Mouse (Mus musculus) lung, embryonic 16.5 days (tissue): ENCODE measurements around the gene Coq8a. TPM values are rescaled to one million over a fixed set of nuclear protein-coding genes. Genes with fewer than 3 reads are reported as not detected.

Source experiments
- ATAC-seq: fragments of 200-750 bp; cut with Nextera tagmentation; 2 replicates; pipeline ENCODE4 v1.8.0; 2017; ENCODE audit warnings: low read depth, mild to moderate bottlenecking, moderate library complexity
- H3K27ac ChIP-seq: fragments of 300-500 bp; sonication (generic); 2 replicates; pipeline ENCODE4 v1.5.1; 2014; ENCODE audit warnings: mild to moderate bottlenecking, control low read depth, low read length
- H3K27me3 ChIP-seq: fragments of 300-500 bp; sonication (generic); 2 replicates; pipeline ENCODE4 v1.6.1; 2014; ENCODE audit warnings: low read depth, low read length, mixed read lengths; ENCODE audit not compliant: control insufficient read depth, insufficient read depth
- H3K36me3 ChIP-seq: fragments of 300-500 bp; sonication (generic); 2 replicates; pipeline ENCODE4 v1.6.1; 2014; ENCODE audit warnings: low read length; ENCODE audit not compliant: control insufficient read depth, insufficient read depth
- H3K4me1 ChIP-seq: fragments of 300-500 bp; sonication (generic); replicated peaks from 2 replicates; pipeline ENCODE4 v1.6.1; 2014; ENCODE audit warnings: low read length, mixed read lengths; ENCODE audit not compliant: control insufficient read depth, insufficient read depth
- H3K4me2 ChIP-seq: fragments of 300-500 bp; sonication (generic); 2 replicates; pipeline ENCODE4 v1.6.1; 2014; ENCODE audit warnings: low read depth, low read length, control low read depth
- H3K4me3 ChIP-seq: fragments of 300-500 bp; sonication (generic); 2 replicates; pipeline ENCODE4 v1.5.1; 2014; ENCODE audit warnings: mild to moderate bottlenecking, low read length, control low read depth
- H3K9ac ChIP-seq: fragments of 300-500 bp; sonication (generic); 2 replicates; pipeline ENCODE4 v1.6.1; 2014; ENCODE audit warnings: low read length, control low read depth
- H3K9me3 ChIP-seq: fragments of 300-500 bp; sonication (generic); 2 replicates; pipeline ENCODE4 v1.6.1; 2016; ENCODE audit warnings: low read length; ENCODE audit not compliant: control insufficient read depth
- WGBS: fragments of 180-500 bp; shearing (Covaris S2); extraction: QIAGEN DNeasy Blood & Tissue Kit; methylation state at CpG from one replicate; pipeline ENCODE4 v1.1.7; 2014; 5-methylcytosine and 5-hydroxymethylcytosine counted together
- polyA plus RNA-seq: library from polyadenylated mRNA; unstranded; fragments of >200 nt; fragmentation: Nextera tagmentation; extraction: Ambion mirVana; gene quantifications from 2 replicates; pipeline ENCODE4 v1.2.1, GENCODE M21; 2015

Coq8a gene
- polyA plus RNA-seq, 1 experiment from 2014 or later = 11.2 TPM

DNA sequence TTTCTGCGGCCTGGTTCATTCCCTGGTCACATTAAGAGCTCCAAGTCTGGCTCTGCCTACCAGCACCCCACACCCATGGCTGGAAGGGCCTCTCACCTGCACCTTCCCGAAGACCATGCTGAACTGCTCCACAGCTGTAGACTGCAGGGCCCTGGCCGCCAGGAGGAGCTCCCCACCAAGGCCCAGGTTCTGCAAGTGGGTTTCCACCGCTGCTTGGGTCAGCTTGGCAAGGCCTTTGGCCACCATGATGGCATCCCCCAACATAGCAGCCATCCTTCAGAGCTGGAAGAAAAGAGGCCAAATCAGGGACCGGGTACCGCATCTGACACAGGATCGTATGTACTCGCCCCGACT lies 17.5 kb downstream of the Coq8a start:
- Histone ChIP-seq H3K27ac (no peak overlapping the region), H3K36me3 (no peaks in the 10 kb centered on the region), H3K4me1 (no peaks in the 10 kb centered on the region), H3K4me2 (no peak overlapping the region), H3K27me3 (no peaks in the 10 kb centered on the region), H3K9ac (no peak overlapping the region), H3K4me3 (no peak overlapping the region), H3K9me3 (no peaks in the 10 kb centered on the region)
- no peak for ATAC-seq
- WGBS = 82% methylated on average over 9 of the region's 9 CpGs

DNA sequence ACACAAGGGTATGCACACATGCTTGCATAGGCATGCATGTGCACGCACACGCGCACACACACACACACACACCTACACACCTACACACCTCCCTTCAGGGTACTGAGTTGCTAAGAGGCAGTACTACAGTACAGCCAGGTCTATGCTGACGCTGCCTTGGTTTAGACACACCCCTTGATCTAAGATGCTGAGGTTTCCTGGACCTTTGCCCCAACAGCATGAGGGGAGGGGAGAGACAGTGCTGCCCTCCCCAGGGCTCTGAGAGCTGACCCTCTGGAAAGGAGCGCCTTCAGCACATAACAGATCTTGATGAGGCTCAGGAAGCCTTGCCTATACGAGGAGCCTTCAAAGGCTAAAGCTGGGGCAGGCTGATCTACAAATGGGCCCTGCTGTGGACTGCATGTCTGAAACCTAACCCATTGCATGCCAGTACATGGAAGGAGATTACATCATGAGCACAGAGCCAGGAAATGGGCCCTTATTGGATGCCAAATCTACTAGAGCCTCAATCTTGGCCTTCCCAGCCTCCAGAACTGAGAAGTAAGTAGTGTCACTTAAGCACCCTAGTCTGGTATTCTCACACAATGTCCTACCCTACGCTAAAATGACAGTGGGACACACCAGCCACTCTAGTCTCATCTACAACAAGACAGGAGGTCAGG lies 18.0 kb downstream of the Coq8a start:
- H3K4me2 ChIP-seq = no peak overlapping the region
- no peak overlapping the region for H3K4me3 ChIP-seq
- no peaks in the 10 kb centered on the region for H3K4me1 ChIP-seq
- H3K27me3 ChIP-seq = no peaks in the 10 kb centered on the region
- H3K9ac ChIP-seq = no peak overlapping the region
- 80% methylated on average over 7 of the region's 7 CpGs for WGBS
- no peak for ATAC-seq
- H3K9me3 ChIP-seq = no peaks in the 10 kb centered on the region
- no peaks in the 10 kb centered on the region for H3K36me3 ChIP-seq
- no peak overlapping the region for H3K27ac ChIP-seq

DNA sequence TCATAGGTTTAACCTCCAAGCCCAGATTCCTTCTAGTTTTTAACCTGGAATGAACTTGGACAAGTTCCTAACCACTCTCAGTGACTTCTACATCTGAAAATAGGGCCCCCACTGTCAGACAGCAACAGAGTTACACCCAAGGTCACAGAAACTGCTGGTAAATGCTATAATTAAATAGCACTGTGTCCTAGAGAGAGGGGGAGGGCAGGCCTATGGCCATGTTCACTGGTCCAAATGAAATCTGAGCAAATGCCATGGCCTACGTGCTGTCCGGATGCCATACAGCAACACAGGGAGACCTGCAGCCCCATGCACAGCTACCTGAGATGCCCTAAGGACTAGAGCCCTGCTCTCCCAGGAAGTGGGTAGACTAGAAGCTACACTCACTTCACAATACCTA lies 19.6 kb downstream of the Coq8a start:
- WGBS = 84% methylated on average over 2 of the region's 2 CpGs
- H3K9ac ChIP-seq = no peak overlapping the region
- no peak for ATAC-seq
- no peak overlapping the region for H3K4me2 ChIP-seq
- H3K4me3 ChIP-seq = no peak overlapping the region
- no peaks in the 10 kb centered on the region for H3K36me3 ChIP-seq
- H3K9me3 ChIP-seq = no peaks in the 10 kb centered on the region
- no peaks in the 10 kb centered on the region for H3K4me1 ChIP-seq
- H3K27me3 ChIP-seq = no peaks in the 10 kb centered on the region
- H3K27ac ChIP-seq = no peak overlapping the region

DNA sequence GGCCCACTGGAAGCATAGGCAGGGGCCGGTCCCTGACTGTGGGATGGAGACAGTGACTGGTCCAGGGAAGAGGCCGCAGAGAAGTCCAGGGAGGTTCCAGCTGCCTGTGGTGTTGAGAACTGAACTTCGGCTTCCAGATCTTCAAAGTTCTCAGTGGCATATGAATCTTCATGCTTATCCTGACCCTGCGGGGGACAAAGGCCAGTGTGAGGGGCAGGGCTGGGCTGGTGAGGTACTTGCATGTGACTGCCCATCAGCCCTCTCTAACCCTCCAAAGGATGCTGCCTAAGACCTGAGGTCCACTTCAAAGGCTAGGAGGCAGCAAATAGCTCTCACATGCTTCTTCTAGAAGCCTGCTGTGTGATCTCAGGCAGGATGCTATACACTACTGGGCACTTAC lies 20.3 kb downstream of the Coq8a start:
- Histone ChIP-seq H3K4me3 (no peak overlapping the region), H3K27me3 (no peaks in the 10 kb centered on the region), H3K27ac (no peak overlapping the region), H3K9ac (no peak overlapping the region), H3K4me1 (no peaks in the 10 kb centered on the region), H3K36me3 (no peaks in the 10 kb centered on the region), H3K4me2 (no peak overlapping the region), H3K9me3 (no peaks in the 10 kb centered on the region)
- ATAC-seq = no peak
- 96% methylated on average over 4 of the region's 4 CpGs for WGBS

DNA sequence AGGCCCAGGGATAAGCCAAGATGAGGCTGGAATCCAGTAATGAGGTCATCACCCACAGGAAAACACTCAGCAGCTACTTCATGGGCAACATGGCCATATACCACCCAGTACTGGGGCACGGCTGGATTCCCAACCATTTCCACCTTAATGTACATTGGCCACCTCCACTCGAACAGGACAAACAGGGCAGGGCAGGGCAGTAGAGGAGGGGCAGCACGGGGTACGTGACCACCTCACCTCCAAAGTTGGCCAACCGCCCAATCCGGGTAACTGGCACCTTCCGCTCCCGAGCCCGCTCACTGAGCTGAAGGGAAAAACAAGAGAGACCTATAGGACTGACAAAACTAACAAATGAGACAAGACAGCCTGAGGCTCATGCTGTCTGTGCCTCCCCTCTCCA lies 21.1 kb downstream of the Coq8a start:
- H3K9me3 ChIP-seq = no peaks in the 10 kb centered on the region
- H3K27me3 ChIP-seq = no peaks in the 10 kb centered on the region
- H3K27ac ChIP-seq = no peak overlapping the region
- no peak for ATAC-seq
- H3K4me1 ChIP-seq = no peaks in the 10 kb centered on the region
- WGBS = 78% methylated on average over 9 of the region's 9 CpGs
- no peak overlapping the region for H3K4me2 ChIP-seq
- H3K9ac ChIP-seq = no peak overlapping the region
- H3K36me3 ChIP-seq = no peaks in the 10 kb centered on the region
- H3K4me3 ChIP-seq = no peak overlapping the region

DNA sequence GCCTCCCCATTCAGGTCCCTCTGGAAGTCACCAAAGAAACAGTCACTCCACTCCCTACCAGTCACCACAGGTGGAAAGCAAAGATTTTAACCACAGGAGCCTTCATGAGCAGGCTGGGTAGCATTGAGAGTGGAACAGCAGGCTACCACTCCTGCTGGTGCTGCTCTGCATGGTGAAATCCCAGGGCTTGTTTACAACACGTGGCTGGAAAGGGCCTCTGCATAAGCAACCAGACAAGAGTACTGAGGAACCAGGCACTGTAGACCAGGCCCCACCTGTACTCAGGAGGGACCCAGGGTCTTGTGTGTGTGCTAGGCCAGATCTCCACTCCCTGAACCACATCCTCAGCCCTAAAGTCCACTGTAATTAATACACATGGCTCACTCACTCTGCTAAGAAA lies 22.6 kb downstream of the Coq8a start:
- ATAC-seq = no peak
- Histone ChIP-seq H3K9ac (no peak overlapping the region), H3K27ac (no peak overlapping the region), H3K4me1 (no peaks in the 10 kb centered on the region), H3K36me3 (no peaks in the 10 kb centered on the region), H3K4me2 (no peak overlapping the region), H3K4me3 (no peak overlapping the region), H3K9me3 (no peaks in the 10 kb centered on the region), H3K27me3 (no peaks in the 10 kb centered on the region)
- WGBS = 19% methylated on average over 1 of the region's 1 CpGs

DNA sequence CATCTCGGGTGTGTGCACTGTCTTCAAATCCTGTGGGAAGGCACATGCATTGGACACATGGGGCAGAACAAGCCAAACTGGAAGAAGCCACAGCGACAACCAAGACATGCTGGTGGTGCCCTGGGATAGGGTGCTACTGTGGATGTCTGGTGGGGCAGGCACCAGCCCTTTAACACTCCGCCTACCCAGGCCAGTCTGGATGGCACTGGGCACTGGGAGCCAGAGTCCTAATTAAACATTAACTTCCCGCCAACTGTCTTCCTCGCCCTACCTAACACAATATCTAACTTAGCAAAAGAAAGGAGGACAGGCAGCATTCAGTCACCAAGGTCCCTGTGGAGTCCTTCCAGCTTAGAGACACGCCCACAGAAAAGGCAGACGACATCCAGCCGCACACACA lies 23.8 kb downstream of the Coq8a start:
- no peaks in the 10 kb centered on the region for H3K36me3 ChIP-seq
- WGBS = 59% methylated on average over 8 of the region's 8 CpGs
- ATAC-seq = no peak
- H3K27me3 ChIP-seq = no peaks in the 10 kb centered on the region
- H3K27ac ChIP-seq = no peak overlapping the region
- H3K4me1 ChIP-seq = no peaks in the 10 kb centered on the region
- no peak overlapping the region for H3K4me2 ChIP-seq
- no peak overlapping the region for H3K9ac ChIP-seq
- no peaks in the 10 kb centered on the region for H3K9me3 ChIP-seq
- H3K4me3 ChIP-seq = no peak overlapping the region

DNA sequence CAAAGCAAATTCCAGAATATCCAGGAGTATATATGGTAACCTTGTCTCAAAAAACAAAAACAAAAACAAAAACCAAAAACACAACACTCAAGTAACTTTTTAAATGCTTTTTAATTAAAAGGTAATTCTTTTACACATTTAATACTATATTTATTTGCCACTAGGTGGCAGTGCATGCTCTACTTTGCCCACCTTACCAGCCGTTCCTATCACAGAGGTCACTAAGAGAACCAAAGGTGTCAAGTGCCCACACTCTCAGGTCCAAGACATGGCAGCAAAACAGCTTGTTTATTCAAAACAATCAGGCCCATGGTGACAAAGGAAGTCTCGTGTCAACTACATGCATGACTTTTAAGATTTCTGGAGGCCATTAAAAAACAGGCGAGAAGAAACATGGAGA lies 24.2 kb downstream of the Coq8a start:
- no peaks in the 10 kb centered on the region for H3K4me1 ChIP-seq
- no peaks in the 10 kb centered on the region for H3K27me3 ChIP-seq
- H3K9ac ChIP-seq = no peak overlapping the region
- no peak overlapping the region for H3K27ac ChIP-seq
- WGBS = 31% methylated on average over 3 of the region's 3 CpGs
- no peak overlapping the region for H3K4me2 ChIP-seq
- no peaks in the 10 kb centered on the region for H3K9me3 ChIP-seq
- no peaks in the 10 kb centered on the region for H3K36me3 ChIP-seq
- H3K4me3 ChIP-seq = no peak overlapping the region
- no peak for ATAC-seq

DNA sequence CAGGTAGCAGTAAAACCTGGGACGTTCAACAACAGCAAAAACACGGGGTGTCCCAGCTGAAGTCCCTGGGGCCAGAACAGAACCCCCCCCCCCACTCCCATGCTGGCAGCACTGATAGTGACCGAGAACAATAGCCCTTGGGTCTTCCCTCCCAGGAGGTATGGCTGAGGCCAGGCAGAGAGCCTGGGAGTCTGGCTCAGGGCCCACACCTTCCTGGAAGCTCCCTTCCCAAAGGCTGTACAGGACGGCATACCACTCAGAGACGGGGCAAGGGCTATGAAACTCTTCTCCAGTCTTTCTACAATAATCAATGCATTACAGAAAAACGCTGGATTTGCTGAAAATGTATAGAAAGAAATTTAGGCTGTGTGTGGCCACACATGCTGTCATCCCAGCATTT lies 24.7 kb downstream of the Coq8a start:
- H3K27me3 ChIP-seq = no peaks in the 10 kb centered on the region
- H3K9me3 ChIP-seq = no peaks in the 10 kb centered on the region
- 55% methylated on average over 6 of the region's 6 CpGs for WGBS
- no peaks in the 10 kb centered on the region for H3K36me3 ChIP-seq
- H3K4me1 ChIP-seq = no peaks in the 10 kb centered on the region
- no peak overlapping the region for H3K4me2 ChIP-seq
- no peak overlapping the region for H3K9ac ChIP-seq
- no peak overlapping the region for H3K27ac ChIP-seq
- H3K4me3 ChIP-seq = no peak overlapping the region
- ATAC-seq = no peak

DNA sequence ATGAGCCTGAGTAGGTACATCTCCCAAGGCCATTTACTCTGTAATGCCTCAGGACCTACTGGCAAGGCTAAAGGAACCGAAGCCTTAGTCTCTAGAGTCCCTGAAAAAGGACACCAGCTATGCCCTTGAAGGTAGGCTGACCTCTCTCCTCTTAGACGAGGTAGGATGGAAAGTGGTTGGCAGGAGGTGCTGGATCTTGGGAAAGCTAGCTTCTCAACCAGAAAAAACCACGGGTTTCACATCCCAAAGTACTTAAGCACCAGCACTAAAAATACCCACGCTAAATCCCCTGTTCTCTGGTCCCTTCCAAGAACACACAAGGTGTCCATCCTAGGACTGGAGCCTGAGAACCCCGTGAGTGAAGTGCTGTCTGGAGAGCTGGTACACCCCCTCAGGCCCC lies 26.4 kb downstream of the Coq8a start:
- H3K9ac ChIP-seq = no peak overlapping the region
- H3K27ac ChIP-seq = no peak overlapping the region
- H3K4me3 ChIP-seq = no peak overlapping the region
- H3K4me1 ChIP-seq = no peaks in the 10 kb centered on the region
- no peak for ATAC-seq
- no peaks in the 10 kb centered on the region for H3K9me3 ChIP-seq
- H3K27me3 ChIP-seq = no peaks in the 10 kb centered on the region
- no peaks in the 10 kb centered on the region for H3K36me3 ChIP-seq
- no peak overlapping the region for H3K4me2 ChIP-seq
- 67% methylated on average over 5 of the region's 5 CpGs for WGBS
